Mouse (Mus musculus): ENCODE results near the gene Bnipl. TPM values are rescaled to one million over a fixed set of nuclear protein-coding genes. Genes with fewer than 3 reads are reported as not detected.

Gene Bnipl
- polyA plus RNA-seq, 1 experiment from 2014 or later = 6.1 TPM

DNA sequence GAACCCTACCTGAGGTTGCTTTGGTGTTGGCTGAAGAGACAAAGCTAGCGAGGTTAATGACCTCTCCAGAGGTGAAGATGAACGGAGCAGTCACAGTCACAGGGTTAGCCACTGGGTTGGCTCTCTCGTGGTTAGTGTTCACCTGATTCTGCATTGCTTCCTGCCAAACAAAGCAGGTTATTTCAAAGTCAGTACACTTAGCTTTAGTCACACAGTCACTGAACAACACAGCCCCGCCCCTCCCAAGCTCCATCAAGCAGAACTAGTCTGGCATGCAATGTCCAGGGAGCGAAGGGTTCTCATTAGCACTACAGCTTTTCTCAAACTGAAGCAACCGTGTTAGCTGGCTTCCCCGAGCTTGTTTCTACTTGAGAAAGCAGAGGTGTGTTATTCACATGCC is 50.9 kb downstream of the Bnipl start:
- DNase-seq (ENCODE audit: low spot score) (peak; percentile 44), ATAC-seq (ENCODE audit: low read depth) (no peak)
- Histone ChIP-seq H3K4me2 (ENCODE audit: low read depth, low read length) (no peak overlapping the region), H3K27me3 (replicated peaks; ENCODE audit: control insufficient read depth, insufficient read depth, low read length) (no peaks in the 10 kb centered on the region), H3K4me3 (ENCODE audit: low read depth, low read length) (no peak overlapping the region), H3K36me3 (ENCODE audit: control insufficient read depth, insufficient read depth, low read length) (peaks cover 99% of the 10 kb centered on the region), H3K4me1 (ENCODE audit: control insufficient read depth, insufficient read depth, low read length) (no peaks in the 10 kb centered on the region), H3K27ac (replicated peaks; ENCODE audit: low read depth, low read length) (peak overlapping the region; percentile 39; the same call in 1 of the 2 replicates), H3K9me3 (ENCODE audit: control insufficient read depth, low read length) (no peaks in the 10 kb centered on the region), H3K9ac (ENCODE audit: low read depth, low read length) (no peak overlapping the region)
- WGBS = 75% methylated on average over 7 of the region's 7 CpGs

DNA sequence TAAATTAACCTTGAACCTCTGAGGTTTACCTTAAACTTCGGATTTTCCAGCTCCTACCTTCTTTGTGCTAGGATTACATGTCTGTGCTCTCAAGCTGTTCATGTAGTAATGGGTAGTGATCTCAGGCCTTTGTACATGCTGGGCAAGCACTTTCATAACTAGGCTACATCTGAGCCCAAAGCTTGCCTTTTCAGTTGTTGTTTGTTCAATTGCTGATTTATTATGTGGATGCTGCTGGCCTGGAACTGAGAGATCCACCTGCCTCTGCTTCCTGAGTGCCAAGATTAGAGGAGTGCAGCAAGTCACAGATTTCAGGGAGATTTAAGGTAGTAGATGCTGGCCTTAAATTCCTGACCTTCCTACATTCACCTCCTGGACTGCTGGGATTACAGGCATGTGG is 51.9 kb downstream of the Bnipl start:
- WGBS = 77% methylated on average over 1 of the region's 1 CpGs
- Histone ChIP-seq H3K36me3 (ENCODE audit: control insufficient read depth, insufficient read depth, low read length) (peaks cover 98% of the 10 kb centered on the region), H3K4me1 (ENCODE audit: control insufficient read depth, insufficient read depth, low read length) (no peaks in the 10 kb centered on the region), H3K27me3 (replicated peaks; ENCODE audit: control insufficient read depth, insufficient read depth, low read length) (no peaks in the 10 kb centered on the region), H3K4me3 (ENCODE audit: low read depth, low read length) (no peak overlapping the region), H3K4me2 (ENCODE audit: low read depth, low read length) (no peak overlapping the region), H3K9ac (ENCODE audit: low read depth, low read length) (0 out of 2 replicates have a peak overlapping the region, but pooled peaks have one; percentile 37), H3K27ac (replicated peaks; ENCODE audit: low read depth, low read length) (no peak overlapping the region), H3K9me3 (ENCODE audit: control insufficient read depth, low read length) (no peaks in the 10 kb centered on the region)
- ATAC-seq (ENCODE audit: low read depth) (no peak), DNase-seq (ENCODE audit: low spot score) (no peak)

DNA sequence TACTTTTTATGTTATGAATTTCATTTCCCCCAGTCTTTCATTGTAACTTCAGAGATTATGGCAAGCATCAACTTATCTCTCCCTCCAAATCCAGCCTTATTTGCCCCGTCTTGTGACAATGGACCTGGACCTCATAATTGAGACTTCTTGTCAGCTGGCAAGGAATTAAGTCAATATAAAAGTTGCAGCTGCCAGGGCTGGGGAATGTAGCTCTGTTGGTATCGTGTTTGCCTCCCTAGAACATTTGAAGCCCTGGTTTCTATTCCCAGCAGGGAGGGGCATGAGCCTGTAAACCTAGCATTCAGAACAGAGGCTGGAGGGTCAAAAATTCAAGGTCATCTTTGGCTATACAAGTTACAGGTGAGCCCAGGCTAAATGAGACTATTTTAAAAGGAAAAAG is 55.2 kb downstream of the Bnipl start:
- Histone ChIP-seq H3K27ac (replicated peaks; ENCODE audit: low read depth, low read length) (no peak overlapping the region), H3K9ac (ENCODE audit: low read depth, low read length) (no peak overlapping the region), H3K9me3 (ENCODE audit: control insufficient read depth, low read length) (no peaks in the 10 kb centered on the region), H3K4me2 (ENCODE audit: low read depth, low read length) (no peak overlapping the region), H3K27me3 (replicated peaks; ENCODE audit: control insufficient read depth, insufficient read depth, low read length) (no peaks in the 10 kb centered on the region), H3K36me3 (ENCODE audit: control insufficient read depth, insufficient read depth, low read length) (peaks cover 83% of the 10 kb centered on the region), H3K4me1 (ENCODE audit: control insufficient read depth, insufficient read depth, low read length) (no peaks in the 10 kb centered on the region), H3K4me3 (ENCODE audit: low read depth, low read length) (no peak overlapping the region)
- DNase-seq (ENCODE audit: low spot score) = no peak
- 83% methylated on average over 2 of the region's 2 CpGs for WGBS
- ATAC-seq (ENCODE audit: low read depth) = no peak

DNA sequence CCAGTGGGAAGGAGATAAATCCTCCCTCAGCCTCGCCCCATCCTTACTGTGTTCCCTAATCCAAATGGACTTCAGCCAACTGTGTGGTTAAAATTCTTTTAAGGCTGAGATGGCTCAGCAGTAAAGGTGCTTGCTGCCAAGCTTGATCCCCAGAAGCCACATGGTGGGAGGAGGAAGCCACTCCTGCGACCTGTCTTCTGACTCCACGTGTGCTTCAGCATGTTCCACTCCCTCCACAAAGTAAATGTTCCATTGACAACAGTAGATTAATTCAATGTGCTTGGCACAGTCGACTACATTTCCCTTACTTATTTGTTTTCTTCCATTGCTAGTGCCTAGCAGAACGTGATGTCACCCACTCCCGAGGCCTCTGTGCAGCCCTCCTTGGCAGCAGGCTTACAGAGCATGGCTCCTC is 56.3 kb downstream of the Bnipl start:
- no peaks in the 10 kb centered on the region for H3K9me3 ChIP-seq (ENCODE audit: control insufficient read depth, low read length)
- WGBS = 57% methylated on average over 6 of the region's 6 CpGs
- H3K4me2 ChIP-seq (ENCODE audit: low read depth, low read length) = no peak overlapping the region
- H3K4me1 ChIP-seq (ENCODE audit: control insufficient read depth, insufficient read depth, low read length) = no peaks in the 10 kb centered on the region
- H3K9ac ChIP-seq (ENCODE audit: low read depth, low read length) = no peak overlapping the region
- ATAC-seq (ENCODE audit: low read depth) = peak; percentile 53; the same call in 1 of the 2 replicates
- DNase-seq (ENCODE audit: low spot score) = peak; percentile 82
- H3K27ac ChIP-seq (replicated peaks; ENCODE audit: low read depth, low read length) = 0 out of 2 replicates have a peak overlapping the region, but pooled peaks have one; percentile 41
- H3K4me3 ChIP-seq (ENCODE audit: low read depth, low read length) = no peak overlapping the region
- H3K36me3 ChIP-seq (ENCODE audit: control insufficient read depth, insufficient read depth, low read length) = peaks cover 82% of the 10 kb centered on the region
- H3K27me3 ChIP-seq (replicated peaks; ENCODE audit: control insufficient read depth, insufficient read depth, low read length) = no peaks in the 10 kb centered on the region

Other genes starting within 250 kb of the Bnipl start
- gene Zfp687, start 235.7 kb downstream of the Bnipl start, polyA plus RNA-seq (2014; fragmentation: Nextera tagmentation; extraction: Ambion mirVana) = 17.3 and 22.0 TPM in 2 replicates
- gene Psmd4, start 208.6 kb downstream of the Bnipl start, polyA plus RNA-seq (2014; fragmentation: Nextera tagmentation; extraction: Ambion mirVana) = 234 and 252 TPM in 2 replicates
- 13.7 and 14.9 TPM in 2 replicates for gene Pip5k1a, start 144.3 kb downstream of the Bnipl start, polyA plus RNA-seq (2014; fragmentation: Nextera tagmentation; extraction: Ambion mirVana)
- gene Vps72, start 140.2 kb downstream of the Bnipl start, polyA plus RNA-seq (2014; fragmentation: Nextera tagmentation; extraction: Ambion mirVana) = 107 and 118 TPM in 2 replicates
- 6.4 and 9.7 TPM in 2 replicates for gene Tmod4, start 126.7 kb downstream of the Bnipl start, polyA plus RNA-seq (2014; fragmentation: Nextera tagmentation; extraction: Ambion mirVana)
- gene Scnm1, start 117.2 kb downstream of the Bnipl start, polyA plus RNA-seq (2014; fragmentation: Nextera tagmentation; extraction: Ambion mirVana) = 58.3 and 62.2 TPM in 2 replicates
- 12.0 and 13.2 TPM in 2 replicates for gene Lysmd1, start 117.1 kb downstream of the Bnipl start, polyA plus RNA-seq (2014; fragmentation: Nextera tagmentation; extraction: Ambion mirVana)
- gene Tnfaip8l2, start 108.8 kb downstream of the Bnipl start, polyA plus RNA-seq (2014; fragmentation: Nextera tagmentation; extraction: Ambion mirVana) = 5.8 and 6.4 TPM in 2 replicates
- gene Sema6c, start 90.7 kb downstream of the Bnipl start, polyA plus RNA-seq (2014; fragmentation: Nextera tagmentation; extraction: Ambion mirVana) = 14.4 and 16.6 TPM in 2 replicates
- 7.8 and 8.0 TPM in 2 replicates for gene Gabpb2, start 33.3 kb downstream of the Bnipl start, polyA plus RNA-seq (2014; fragmentation: Nextera tagmentation; extraction: Ambion mirVana)
- gene Cdc42se1, start 22.5 kb downstream of the Bnipl start, polyA plus RNA-seq (2014; fragmentation: Nextera tagmentation; extraction: Ambion mirVana) = 111 and 125 TPM in 2 replicates
- gene Mllt11, start 19.0 kb downstream of the Bnipl start, polyA plus RNA-seq (2014; fragmentation: Nextera tagmentation; extraction: Ambion mirVana) = 36.9 and 37.2 TPM in 2 replicates
- 0.38 and 0.41 TPM in 2 replicates for gene Gm128, start 9.6 kb downstream of the Bnipl start, polyA plus RNA-seq (2014; fragmentation: Nextera tagmentation; extraction: Ambion mirVana)
- 37.7 and 44.9 TPM in 2 replicates for gene Mindy1, start 30.2 kb upstream of the Bnipl start, polyA plus RNA-seq (2014; fragmentation: Nextera tagmentation; extraction: Ambion mirVana)
- gene Prune1, start 30.9 kb upstream of the Bnipl start, polyA plus RNA-seq (2014; fragmentation: Nextera tagmentation; extraction: Ambion mirVana) = 24.2 and 24.4 TPM in 2 replicates
- 2.8 TPM in 2 replicates for gene Anxa9, start 56.0 kb upstream of the Bnipl start, polyA plus RNA-seq (2014; fragmentation: Nextera tagmentation; extraction: Ambion mirVana)
- 133 and 134 TPM in 2 replicates for gene Cers2, start 63.6 kb upstream of the Bnipl start, polyA plus RNA-seq (2014; fragmentation: Nextera tagmentation; extraction: Ambion mirVana)
- 39.3 and 44.2 TPM in 2 replicates for gene Setdb1, start 106.0 kb upstream of the Bnipl start, polyA plus RNA-seq (2014; fragmentation: Nextera tagmentation; extraction: Ambion mirVana)
- gene 4930558C23Rik, start 151.6 kb upstream of the Bnipl start, polyA plus RNA-seq (2014; fragmentation: Nextera tagmentation; extraction: Ambion mirVana) = 0.30 TPM in 1 of 2 replicates, not detected in the other
- 32.5 and 38.1 TPM in 2 replicates for gene Arnt, start 183.2 kb upstream of the Bnipl start, polyA plus RNA-seq (2014; fragmentation: Nextera tagmentation; extraction: Ambion mirVana)
- 113 and 147 TPM in 2 replicates for gene Ctsk, start 248.1 kb upstream of the Bnipl start, polyA plus RNA-seq (2014; fragmentation: Nextera tagmentation; extraction: Ambion mirVana)